Mouse (Mus musculus): ENCODE measurements around the gene Qrich2.

DNA sequence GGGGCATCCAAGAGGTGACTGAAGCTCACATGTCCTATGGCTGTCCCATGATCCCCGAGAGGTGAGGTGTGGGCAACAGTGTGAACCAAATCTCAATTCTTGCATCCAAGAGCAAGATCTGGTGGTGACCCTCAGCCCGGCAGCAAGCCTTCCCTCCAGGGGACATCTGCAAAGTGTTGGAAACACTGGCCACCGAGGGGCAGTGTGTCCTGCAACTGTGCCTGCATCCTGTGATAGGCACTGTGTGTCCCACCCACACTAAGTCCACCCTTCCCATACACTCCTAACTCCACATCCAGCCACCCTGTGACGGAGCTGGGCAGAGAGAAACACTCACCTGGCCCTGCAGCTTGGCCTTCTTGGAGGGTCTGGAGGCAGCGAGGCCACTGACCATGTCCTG, 18.2 kb downstream of the Qrich2 start:
- no peak for TF ChIP-seq POLR2A (IDR thresholded peaks at IDR 0.05; ENCODE audit: low read depth, low read length)
- peak; percentile 33; the same call in 1 of the 2 replicates for TF ChIP-seq CTCF (IDR thresholded peaks at IDR 0.05; ENCODE audit: borderline replicate concordance, insufficient read depth, low read length)
